Mouse (Mus musculus) stomach, postnatal 0 days (tissue): ENCODE data around the gene Tpcn1. TPM values are rescaled to one million over a fixed set of nuclear protein-coding genes. Genes with fewer than 3 reads are reported as not detected.

Experiments used
- ATAC-seq: fragments of 200-750 bp; cut with Nextera tagmentation; 2 replicates; pipeline ENCODE4 v1.8.0; 2017; ENCODE audit not compliant: low FRiP score, low TSS enrichment
- DNase-seq: peaks from one replicate; pipeline ENCODE4 v3.0.0-alpha.2; 2016; ENCODE audit warnings: low spot score
- H3K27ac ChIP-seq: fragments of 300-500 bp; sonication (generic); replicated peaks from 2 replicates; pipeline ENCODE4 v1.5.1; 2014; ENCODE audit warnings: mild to moderate bottlenecking, control low read depth
- H3K27me3 ChIP-seq: fragments of 300-500 bp; sonication (generic); 2 replicates; pipeline ENCODE4 v1.6.1; 2014; ENCODE audit warnings: low read length; ENCODE audit not compliant: control insufficient read depth, insufficient read depth
- H3K36me3 ChIP-seq: fragments of 300-500 bp; sonication (generic); 2 replicates; pipeline ENCODE4 v1.6.1; 2014; ENCODE audit warnings: low read length, mixed read lengths; ENCODE audit not compliant: control insufficient read depth, insufficient read depth
- H3K4me1 ChIP-seq: fragments of 300-500 bp; sonication (generic); replicated peaks from 2 replicates; pipeline ENCODE4 v1.6.1; 2014; ENCODE audit warnings: antibody characterized with exemption; ENCODE audit not compliant: control insufficient read depth, insufficient read depth
- H3K4me2 ChIP-seq: fragments of 300-500 bp; sonication (generic); replicated peaks from 2 replicates; pipeline ENCODE4 v1.6.1; 2014; ENCODE audit warnings: low read depth, mild to moderate bottlenecking, control low read depth, moderate library complexity
- H3K4me3 ChIP-seq: fragments of 300-500 bp; sonication (generic); 2 replicates; pipeline ENCODE4 v1.5.1; 2014; ENCODE audit warnings: low read depth, low read length, control low read depth
- H3K9ac ChIP-seq: fragments of 300-500 bp; sonication (generic); 2 replicates; pipeline ENCODE4 v1.6.1; 2014; ENCODE audit warnings: mild to moderate bottlenecking, low read length, control low read depth, mixed read lengths
- H3K9me3 ChIP-seq: fragments of 300-500 bp; sonication (generic); 2 replicates; pipeline ENCODE4 v1.6.1; 2016; ENCODE audit warnings: low read length; ENCODE audit not compliant: control insufficient read depth
- CTCF ChIP-seq: IDR thresholded peaks from 2 replicates; pipeline ENCODE4 v1.5.1; 2016; ENCODE audit warnings: antibody characterized with exemption, low read depth, mild to moderate bottlenecking, moderate library complexity
- EP300 ChIP-seq: optimal IDR thresholded peaks from 2 replicates; pipeline ENCODE3; 2016; ENCODE audit warnings: antibody characterized with exemption
- WGBS: fragments of 180-500 bp; shearing (Covaris S2); extraction: QIAGEN DNeasy Blood & Tissue Kit; methylation state at CpG from one replicate; pipeline ENCODE4 v1.1.7; 2014; 5-methylcytosine and 5-hydroxymethylcytosine counted together
- polyA plus RNA-seq: library from polyadenylated mRNA; unstranded; fragments of >200 nt; fragmentation: Nextera tagmentation; extraction: Ambion mirVana; gene quantifications from 2 replicates; pipeline ENCODE4 v1.2.1, GENCODE M21; 2015

Tpcn1 gene
- polyA plus RNA-seq, 1 experiment from 2014 or later = 12.7 TPM

DNA sequence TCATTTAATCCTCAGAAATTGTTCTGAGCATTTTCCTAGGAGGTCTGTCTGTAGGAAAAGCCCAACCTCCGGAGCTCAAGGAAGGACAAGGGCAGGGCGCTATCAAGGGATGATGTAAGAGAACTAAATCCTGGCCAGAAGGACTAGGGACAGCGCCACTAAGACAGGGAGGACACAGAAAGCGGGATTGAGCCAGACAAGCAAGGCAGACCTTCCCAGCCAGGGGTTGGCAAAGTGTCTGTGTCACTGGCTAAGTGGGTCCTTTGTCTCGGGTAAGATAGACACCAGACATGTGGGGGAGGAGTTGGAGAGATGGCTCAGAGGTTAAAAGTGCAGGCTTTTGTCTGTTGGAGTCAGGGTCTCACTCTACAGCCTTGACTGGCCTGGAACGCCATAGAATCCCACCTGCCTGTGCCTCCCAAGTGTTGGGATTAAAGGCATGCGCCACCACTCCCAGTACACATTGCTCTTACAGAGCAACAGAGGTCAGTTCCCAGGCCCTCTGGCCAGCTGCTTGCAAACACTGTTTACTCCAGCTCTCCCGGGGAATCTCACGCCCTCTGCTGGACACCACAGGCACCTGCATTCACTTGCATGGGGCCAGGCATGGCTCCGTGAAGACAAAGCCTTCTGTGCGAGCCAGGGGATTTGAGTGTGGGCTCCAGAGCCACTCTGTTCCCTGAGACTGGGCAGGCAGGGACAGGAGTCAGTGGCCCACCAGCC, 12.6 kb upstream of the Tpcn1 start:
- Histone ChIP-seq H3K36me3 (no peaks in the 10 kb centered on the region), H3K27ac (no peak overlapping the region), H3K4me1 (no peaks in the 10 kb centered on the region), H3K9ac (no peak overlapping the region), H3K4me2 (no peak overlapping the region), H3K9me3 (no peaks in the 10 kb centered on the region), H3K4me3 (no peak overlapping the region), H3K27me3 (no peaks in the 10 kb centered on the region)
- 48% methylated on average over 11 of the region's 11 CpGs for WGBS
- no peak for ATAC-seq
- peak; percentile 40 for DNase-seq
- TF ChIP-seq CTCF (peak; percentile 71), EP300 (no peak)

DNA sequence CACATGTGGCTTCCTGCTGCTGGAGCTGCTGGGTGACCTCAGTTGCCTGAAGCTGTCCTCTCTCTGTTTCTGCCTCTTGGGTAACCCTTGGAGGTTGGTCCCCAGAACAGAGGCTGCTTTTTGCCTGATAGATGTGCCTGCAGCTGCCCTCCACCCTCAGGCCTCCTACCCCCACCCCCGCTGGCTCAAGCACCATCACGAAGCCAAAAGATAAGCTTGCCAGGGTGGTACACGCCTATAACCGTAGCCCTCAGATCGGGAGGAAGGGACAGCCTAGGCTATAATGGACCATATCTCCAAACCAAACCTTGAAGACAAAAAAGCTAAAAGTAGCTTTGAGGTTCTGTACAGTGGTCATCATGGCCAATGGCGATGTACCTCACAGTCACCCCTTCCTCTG, 11.2 kb upstream of the Tpcn1 start:
- Histone ChIP-seq H3K4me2 (no peak overlapping the region), H3K9me3 (no peaks in the 10 kb centered on the region), H3K36me3 (no peaks in the 10 kb centered on the region), H3K27ac (no peak overlapping the region), H3K9ac (no peak overlapping the region), H3K4me1 (no peaks in the 10 kb centered on the region), H3K4me3 (no peak overlapping the region), H3K27me3 (no peaks in the 10 kb centered on the region)
- no peak for DNase-seq
- no peak for ATAC-seq
- 81% methylated on average over 6 of the region's 6 CpGs for WGBS
- TF ChIP-seq EP300 = no peak
- no peak for TF ChIP-seq CTCF

DNA sequence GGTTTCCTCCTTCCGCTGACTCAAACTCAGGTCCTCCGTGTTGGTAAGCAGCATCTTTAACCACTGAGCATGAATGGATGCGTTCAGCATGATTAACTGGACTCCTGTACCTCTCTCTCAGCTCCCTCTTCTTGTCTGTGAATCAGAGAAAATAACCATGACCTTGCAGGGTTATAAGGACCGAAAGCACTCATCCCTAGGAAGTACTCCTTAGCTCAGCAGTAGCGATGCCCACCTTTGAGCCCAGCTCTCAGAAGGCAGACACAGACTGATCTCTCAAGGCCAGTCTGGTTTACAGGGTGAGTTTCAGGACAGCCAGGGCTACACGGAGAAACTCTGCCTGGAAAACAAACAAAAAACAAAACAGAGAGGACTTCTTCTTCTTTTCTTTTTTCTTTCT, 6.0 kb upstream of the Tpcn1 start:
- DNase-seq (no peak), ATAC-seq (no peak)
- Histone ChIP-seq H3K4me2 (no peak overlapping the region), H3K27me3 (no peaks in the 10 kb centered on the region), H3K36me3 (no peaks in the 10 kb centered on the region), H3K27ac (no peak overlapping the region), H3K9me3 (no peaks in the 10 kb centered on the region), H3K9ac (no peak overlapping the region), H3K4me3 (no peak overlapping the region), H3K4me1 (no peaks in the 10 kb centered on the region)
- 83% methylated on average over 6 of the region's 6 CpGs for WGBS
- TF ChIP-seq CTCF = no peak
- TF ChIP-seq EP300 = no peak

DNA sequence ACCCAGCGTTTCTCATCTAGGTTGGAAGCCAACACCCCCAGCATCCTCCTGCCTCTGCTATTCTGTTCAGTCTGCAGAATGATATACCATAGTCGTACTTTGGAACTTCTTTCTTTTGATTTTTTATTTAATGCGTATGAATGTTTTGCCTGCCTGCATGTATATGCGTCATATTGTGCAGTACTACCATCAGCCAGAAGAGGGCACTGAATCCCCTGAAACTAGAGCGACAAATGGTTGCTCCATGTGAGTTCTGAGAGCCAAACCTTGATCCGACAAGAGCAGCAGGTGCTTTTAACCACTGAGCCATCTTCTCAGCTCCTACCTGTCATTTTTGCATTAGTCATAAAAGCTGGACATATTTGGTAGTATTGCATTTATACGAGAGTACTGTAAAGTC, 3.7 kb upstream of the Tpcn1 start:
- WGBS = 68% methylated on average over 7 of the region's 7 CpGs
- ATAC-seq (no peak), DNase-seq (peak; percentile 19)
- Histone ChIP-seq H3K4me2 (no peak overlapping the region), H3K36me3 (no peaks in the 10 kb centered on the region), H3K27me3 (no peaks in the 10 kb centered on the region), H3K9ac (no peak overlapping the region), H3K27ac (no peak overlapping the region), H3K4me1 (peaks cover 2% of the 10 kb centered on the region; the same call in 1 of the 2 replicates), H3K4me3 (no peak overlapping the region), H3K9me3 (no peaks in the 10 kb centered on the region)
- TF ChIP-seq EP300 (no peak), CTCF (peak; percentile 58)

DNA sequence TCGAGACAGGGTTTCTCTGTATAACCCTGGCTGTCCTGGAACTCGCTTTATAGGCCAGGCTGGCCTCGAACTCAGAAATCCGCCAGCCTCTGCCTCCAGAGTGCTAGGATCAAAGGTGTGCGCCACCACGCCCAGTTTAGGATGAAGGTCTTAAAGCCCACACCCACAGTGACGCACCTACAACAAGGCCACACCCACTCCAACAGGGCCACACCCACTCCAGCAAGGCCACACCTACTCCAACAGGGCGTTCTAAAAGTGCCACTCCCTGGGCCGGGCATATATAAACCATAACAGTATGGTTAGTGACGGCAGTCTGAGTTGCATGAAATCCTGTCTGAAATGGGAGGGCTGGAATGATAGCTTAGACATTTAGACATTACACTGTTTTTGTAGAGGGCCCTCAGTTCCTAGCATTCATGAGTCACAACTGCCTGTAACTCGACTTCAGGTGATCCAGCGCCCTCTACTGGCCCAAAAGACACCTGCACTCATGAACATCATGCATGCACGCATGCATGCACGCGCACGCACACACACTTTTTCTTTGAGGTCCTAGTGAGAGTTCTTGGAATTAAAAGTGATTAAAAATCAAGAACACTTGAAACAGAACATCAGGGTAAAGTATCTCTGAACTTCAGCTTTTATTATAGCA, 2.0 kb upstream of the Tpcn1 start:
- H3K9ac ChIP-seq = no peak overlapping the region
- H3K4me3 ChIP-seq = no peak overlapping the region
- H3K27me3 ChIP-seq = no peaks in the 10 kb centered on the region
- DNase-seq (peak; percentile 52), ATAC-seq (no peak)
- no peak for TF ChIP-seq EP300
- TF ChIP-seq CTCF = peak; percentile 69
- no peak overlapping the region for H3K4me2 ChIP-seq
- H3K27ac ChIP-seq = no peak overlapping the region
- H3K9me3 ChIP-seq = no peaks in the 10 kb centered on the region
- H3K4me1 ChIP-seq = peaks cover 2% of the 10 kb centered on the region; the same call in 1 of the 2 replicates
- 65% methylated on average over 16 of the region's 16 CpGs for WGBS
- no peaks in the 10 kb centered on the region for H3K36me3 ChIP-seq

DNA sequence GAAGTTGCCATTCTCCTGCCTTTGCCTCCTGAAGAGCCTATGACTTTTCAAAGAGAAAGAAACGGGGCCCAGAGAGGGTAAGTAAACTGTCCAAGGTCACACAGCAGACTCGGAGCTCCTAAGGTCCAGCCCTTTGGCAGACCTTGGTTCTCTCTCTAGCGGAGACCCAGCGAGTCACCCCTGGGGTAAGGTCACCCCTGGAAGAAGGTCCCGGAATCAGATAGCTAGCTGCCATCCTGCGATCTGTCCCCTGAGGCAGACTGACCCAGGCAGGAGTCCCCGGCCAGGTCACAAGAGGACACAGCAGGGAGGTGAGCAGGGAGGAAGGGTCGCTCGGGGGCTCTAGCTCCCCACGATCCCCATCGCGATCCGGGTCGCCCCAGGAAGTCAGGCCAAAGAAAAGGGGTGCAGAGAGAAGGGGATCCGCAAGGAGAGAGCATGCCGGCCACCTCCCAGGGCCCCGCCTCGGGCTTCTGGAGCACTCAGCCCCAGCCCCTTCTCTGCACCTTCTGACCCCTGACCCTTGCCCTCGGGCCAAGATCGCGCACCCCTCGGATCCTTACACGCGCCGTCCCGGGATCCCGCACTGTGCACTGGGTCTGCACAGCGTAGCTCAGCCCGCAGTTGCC, 419 bp downstream of the Tpcn1 start:
- peaks cover 2% of the 10 kb centered on the region; the same call in 1 of the 2 replicates for H3K4me1 ChIP-seq
- peak overlapping the region; percentile 80 for H3K27ac ChIP-seq
- peaks cover 16% of the 10 kb centered on the region; the same call in 1 of the 2 replicates for H3K36me3 ChIP-seq
- TF ChIP-seq EP300 (no peak), CTCF (no peak)
- H3K9me3 ChIP-seq = no peaks in the 10 kb centered on the region
- H3K27me3 ChIP-seq = no peaks in the 10 kb centered on the region
- H3K4me2 ChIP-seq = peak overlapping the region; percentile 94
- peak overlapping the region; percentile 85 for H3K9ac ChIP-seq
- ATAC-seq (no peak), DNase-seq (no peak)
- H3K4me3 ChIP-seq = peak overlapping the region; percentile 87
- under 1% methylated on average over 25 of the region's 29 CpGs for WGBS
